Mouse (Mus musculus): ENCODE results near the gene Efcab5. TPM values are rescaled to one million over a fixed set of nuclear protein-coding genes. Genes with fewer than 3 reads are reported as not detected.

Gene Efcab5
- polyA plus RNA-seq, 1 experiment from 2014 or later, result 0.07 TPM

- Histone ChIP-seq H3K36me3 (ENCODE audit: inconsistent target) (no peaks in the 10 kb centered on the region), H3K27ac (no peak overlapping the region), H3K4me3 (ENCODE audit: inconsistent target) (no peak overlapping the region), H3K79me2 (ENCODE audit: inconsistent target) (no peaks in the 10 kb centered on the region)
- 67% methylated on average over 7 of the region's 7 CpGs for WGBS (ENCODE audit: missing documents)
Observed at GRCm38 (mm10) chr11:77096991-77097390, 91.8 kb downstream of the Efcab5 start.

- Histone ChIP-seq H3K27ac (no peak overlapping the region), H3K36me3 (ENCODE audit: inconsistent target) (no peaks in the 10 kb centered on the region), H3K79me2 (ENCODE audit: inconsistent target) (no peaks in the 10 kb centered on the region), H3K4me3 (ENCODE audit: inconsistent target) (no peak overlapping the region)
- WGBS (ENCODE audit: missing documents), result 100% methylated on average over 3 of the region's 3 CpGs
Observed at GRCm38 (mm10) chr11:77096581-77096980, 92.2 kb downstream of the Efcab5 start.

GRCm38 (mm10) chr11:77095206-77095605 is 93.6 kb downstream of the Efcab5 start:
- Histone ChIP-seq H3K79me2 (ENCODE audit: inconsistent target) (no peaks in the 10 kb centered on the region), H3K36me3 (ENCODE audit: inconsistent target) (no peaks in the 10 kb centered on the region), H3K4me3 (ENCODE audit: inconsistent target) (no peak overlapping the region), H3K27ac (no peak overlapping the region)
- 84% methylated on average over 10 of the region's 10 CpGs for WGBS (ENCODE audit: missing documents)

- Histone ChIP-seq H3K4me3 (ENCODE audit: inconsistent target) (no peak overlapping the region), H3K36me3 (ENCODE audit: inconsistent target) (no peaks in the 10 kb centered on the region), H3K27ac (no peak overlapping the region), H3K79me2 (ENCODE audit: inconsistent target) (no peaks in the 10 kb centered on the region)
- WGBS (ENCODE audit: missing documents), result 81% methylated on average over 8 of the region's 8 CpGs
Observed at GRCm38 (mm10) chr11:77094136-77094535, 94.6 kb downstream of the Efcab5 start.

GRCm38 (mm10) chr11:77093208-77093607 is 95.6 kb downstream of the Efcab5 start:
- H3K79me2 ChIP-seq (ENCODE audit: inconsistent target), result no peaks in the 10 kb centered on the region
- H3K4me3 ChIP-seq (ENCODE audit: inconsistent target), result no peak overlapping the region
- H3K27ac ChIP-seq, result no peak overlapping the region
- H3K36me3 ChIP-seq (ENCODE audit: inconsistent target), result no peaks in the 10 kb centered on the region
- WGBS (ENCODE audit: missing documents), result under 1% methylated on average over 11 of the region's 11 CpGs

- no peak overlapping the region for H3K27ac ChIP-seq
- WGBS (ENCODE audit: missing documents), result 79% methylated on average over 2 of the region's 2 CpGs
- H3K36me3 ChIP-seq (ENCODE audit: inconsistent target), result no peaks in the 10 kb centered on the region
- no peaks in the 10 kb centered on the region for H3K79me2 ChIP-seq (ENCODE audit: inconsistent target)
- H3K4me3 ChIP-seq (ENCODE audit: inconsistent target), result no peak overlapping the region
Observed at GRCm38 (mm10) chr11:77089162-77089561, 99.6 kb downstream of the Efcab5 start.

GRCm38 (mm10) chr11:77087004-77087403 is 101.8 kb downstream of the Efcab5 start:
- Histone ChIP-seq H3K27ac (no peak overlapping the region), H3K36me3 (ENCODE audit: inconsistent target) (no peaks in the 10 kb centered on the region), H3K79me2 (ENCODE audit: inconsistent target) (no peaks in the 10 kb centered on the region), H3K4me3 (ENCODE audit: inconsistent target) (no peak overlapping the region)
- WGBS (ENCODE audit: missing documents), result 89% methylated on average over 2 of the region's 2 CpGs

GRCm38 (mm10) chr11:77084001-77084682 is 104.6 kb downstream of the Efcab5 start:
- no peak overlapping the region for H3K27ac ChIP-seq
- WGBS (ENCODE audit: missing documents), result 45% methylated on average over 4 of the region's 5 CpGs
- no peak overlapping the region for H3K4me3 ChIP-seq (ENCODE audit: inconsistent target)
- no peaks in the 10 kb centered on the region for H3K79me2 ChIP-seq (ENCODE audit: inconsistent target)
- no peaks in the 10 kb centered on the region for H3K36me3 ChIP-seq (ENCODE audit: inconsistent target)

GRCm38 (mm10) chr11:77079361-77079760 is 109.4 kb downstream of the Efcab5 start:
- peaks cover 38% of the 10 kb centered on the region for H3K79me2 ChIP-seq (ENCODE audit: inconsistent target)
- peaks cover 19% of the 10 kb centered on the region; the same call in 1 of the 2 replicates for H3K36me3 ChIP-seq (ENCODE audit: inconsistent target)
- H3K4me3 ChIP-seq (ENCODE audit: inconsistent target), result no peak overlapping the region
- H3K27ac ChIP-seq, result no peak overlapping the region
- WGBS (ENCODE audit: missing documents), result 83% methylated on average over 1 of the region's 1 CpGs

- Histone ChIP-seq H3K79me2 (ENCODE audit: inconsistent target) (peaks cover 46% of the 10 kb centered on the region), H3K36me3 (ENCODE audit: inconsistent target) (peaks cover 24% of the 10 kb centered on the region; the same call in 1 of the 2 replicates), H3K27ac (peak within 1 kb of the TSS; percentile 66), H3K4me3 (ENCODE audit: inconsistent target) (peak within 1 kb of the TSS; percentile 96)
- 5% methylated on average over 48 of the region's 48 CpGs for WGBS (ENCODE audit: missing documents)
Observed at GRCm38 (mm10) chr11:77078273-77079134, 110.3 kb downstream of the Efcab5 start, which contains the start of gene Nsrp1. Gene Nsrp1 (minus strand): TSS chr11:77078435.

GRCm38 (mm10) chr11:77077792-77078191 is 111.0 kb downstream of the Efcab5 start:
- Histone ChIP-seq H3K27ac (peak overlapping the region; percentile 66), H3K36me3 (ENCODE audit: inconsistent target) (peaks cover 24% of the 10 kb centered on the region; the same call in 1 of the 2 replicates), H3K4me3 (ENCODE audit: inconsistent target) (peak overlapping the region; percentile 96), H3K79me2 (ENCODE audit: inconsistent target) (peaks cover 54% of the 10 kb centered on the region)
- 5% methylated on average over 16 of the region's 16 CpGs for WGBS (ENCODE audit: missing documents)

- Histone ChIP-seq H3K4me3 (ENCODE audit: inconsistent target) (peak overlapping the region; percentile 96), H3K36me3 (ENCODE audit: inconsistent target) (peaks cover 24% of the 10 kb centered on the region; the same call in 1 of the 2 replicates), H3K79me2 (ENCODE audit: inconsistent target) (peaks cover 58% of the 10 kb centered on the region), H3K27ac (0 out of 2 replicates have a peak overlapping the region, but pooled peaks have one; percentile 66)
- 55% methylated on average over 3 of the region's 4 CpGs for WGBS (ENCODE audit: missing documents)
Observed at GRCm38 (mm10) chr11:77077331-77077730, 111.4 kb downstream of the Efcab5 start.

- H3K79me2 ChIP-seq (ENCODE audit: inconsistent target), result peaks cover 100% of the 10 kb centered on the region
- peaks cover 19% of the 10 kb centered on the region; the same call in 1 of the 2 replicates for H3K36me3 ChIP-seq (ENCODE audit: inconsistent target)
- WGBS (ENCODE audit: missing documents), result 74% methylated on average over 4 of the region's 4 CpGs
- H3K27ac ChIP-seq, result no peak overlapping the region
- H3K4me3 ChIP-seq (ENCODE audit: inconsistent target), result no peak overlapping the region
Observed at GRCm38 (mm10) chr11:77070721-77071120, 118.0 kb downstream of the Efcab5 start.

GRCm38 (mm10) chr11:77068825-77069224 is 119.9 kb downstream of the Efcab5 start:
- Histone ChIP-seq H3K4me3 (ENCODE audit: inconsistent target) (no peak overlapping the region), H3K79me2 (ENCODE audit: inconsistent target) (peaks cover 100% of the 10 kb centered on the region), H3K27ac (no peak overlapping the region), H3K36me3 (ENCODE audit: inconsistent target) (peaks cover under 1% of the 10 kb centered on the region; the same call in 1 of the 2 replicates)
- 96% methylated on average over 4 of the region's 4 CpGs for WGBS (ENCODE audit: missing documents)

- 96% methylated on average over 2 of the region's 2 CpGs for WGBS (ENCODE audit: missing documents)
- Histone ChIP-seq H3K27ac (no peak overlapping the region), H3K36me3 (ENCODE audit: inconsistent target) (no peaks in the 10 kb centered on the region), H3K4me3 (ENCODE audit: inconsistent target) (no peak overlapping the region), H3K79me2 (ENCODE audit: inconsistent target) (peaks cover 89% of the 10 kb centered on the region)
Observed at GRCm38 (mm10) chr11:77063406-77063805, 125.4 kb downstream of the Efcab5 start.

Data from macrophage (primary cell).